Mouse (Mus musculus) midbrain, embryonic 11.5 days (tissue): Measurements from ENCODE around the gene Pcdh7. TPM values are rescaled to one million over a fixed set of nuclear protein-coding genes. Genes with fewer than 3 reads are reported as not detected.

Experiments used
- ATAC-seq: fragments of 200-750 bp; cut with Nextera tagmentation; 2 replicates; pipeline ENCODE4 v1.8.0; 2017; ENCODE audit warnings: moderate TSS enrichment, moderate library complexity; ENCODE audit not compliant: low FRiP score
- DNase-seq: peaks from one replicate; pipeline ENCODE4 v3.0.0; 2015; ENCODE audit warnings: low spot score; ENCODE audit errors: missing footprints
- H3K27ac ChIP-seq: fragments of 300-500 bp; sonication (generic); 2 replicates; pipeline ENCODE4 v1.5.1; 2014; ENCODE audit warnings: low read depth, low read length
- H3K27me3 ChIP-seq: fragments of 300-500 bp; sonication (generic); 2 replicates; pipeline ENCODE4 v1.6.1; 2014; ENCODE audit warnings: mild to moderate bottlenecking, low read length, moderate library complexity, mixed read lengths; ENCODE audit not compliant: control insufficient read depth, insufficient read depth
- H3K36me3 ChIP-seq: fragments of 300-500 bp; sonication (generic); 2 replicates; pipeline ENCODE4 v1.6.1; 2014; ENCODE audit warnings: mild to moderate bottlenecking, low read length, moderate library complexity, mixed read lengths; ENCODE audit not compliant: control insufficient read depth, insufficient read depth
- H3K4me1 ChIP-seq: fragments of 300-500 bp; sonication (generic); 2 replicates; pipeline ENCODE4 v1.6.1; 2014; ENCODE audit warnings: low read length; ENCODE audit not compliant: control insufficient read depth, insufficient read depth
- H3K4me2 ChIP-seq: fragments of 300-500 bp; sonication (generic); 2 replicates; pipeline ENCODE4 v1.6.1; 2014; ENCODE audit warnings: mild to moderate bottlenecking, moderate library complexity
- H3K4me3 ChIP-seq: fragments of 300-500 bp; sonication (generic); 2 replicates; pipeline ENCODE4 v1.5.1; 2014; ENCODE audit warnings: low read depth, low read length
- H3K9ac ChIP-seq: fragments of 300-500 bp; sonication (generic); 2 replicates; pipeline ENCODE4 v1.6.1; 2014; ENCODE audit warnings: low read length
- H3K9me3 ChIP-seq: fragments of 300-500 bp; sonication (generic); 2 replicates; pipeline ENCODE4 v1.6.1; 2016; ENCODE audit warnings: low read length; ENCODE audit not compliant: control insufficient read depth
- WGBS: fragments of 180-500 bp; shearing (Covaris S2); extraction: QIAGEN DNeasy Blood & Tissue Kit; methylation state at CpG from one replicate; pipeline ENCODE4 v1.1.7; 2014; 5-methylcytosine and 5-hydroxymethylcytosine counted together
- polyA plus RNA-seq: library from polyadenylated mRNA; unstranded; fragments of >200 nt; fragmentation: Nextera tagmentation; extraction: Ambion mirVana; gene quantifications from 2 replicates; pipeline ENCODE4 v1.2.1, GENCODE M21; 2014

The Pcdh7 gene
- polyA plus RNA-seq, 1 experiment from 2014 or later, result 6.8 TPM

DNA sequence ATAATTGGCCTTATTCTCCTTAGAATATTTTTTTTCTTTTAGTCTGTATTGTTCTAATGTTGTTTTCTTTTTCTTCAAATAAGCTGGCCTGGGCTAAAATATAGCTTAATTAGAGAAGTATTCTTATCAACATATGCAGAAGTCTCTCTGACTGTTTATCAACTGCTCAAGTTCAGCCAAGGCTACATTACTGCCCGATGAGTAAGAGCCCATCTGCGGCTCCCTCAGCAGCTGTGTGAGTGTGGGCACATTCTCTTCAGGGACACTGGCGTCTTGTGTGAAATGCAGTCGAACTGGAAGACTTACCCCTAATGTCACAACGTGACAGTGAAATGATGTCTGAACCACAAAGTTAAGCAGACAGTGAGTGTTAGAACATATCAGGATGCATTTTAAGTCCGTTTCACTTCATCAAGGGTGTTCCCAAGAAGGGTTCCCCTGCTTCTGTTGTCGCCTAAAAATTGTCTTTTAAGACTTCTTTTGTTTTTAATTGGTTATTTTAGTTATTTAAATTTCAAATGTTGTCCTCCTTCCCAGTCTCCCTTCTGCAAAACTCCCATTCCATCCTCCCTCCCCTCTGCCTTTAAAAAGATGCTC is 181.3 kb downstream of the Pcdh7 start:
- Histone ChIP-seq H3K9me3 (no peaks in the 10 kb centered on the region), H3K4me3 (no peak overlapping the region), H3K4me2 (no peak overlapping the region), H3K4me1 (no peaks in the 10 kb centered on the region), H3K36me3 (no peaks in the 10 kb centered on the region), H3K27ac (no peak overlapping the region), H3K9ac (no peak overlapping the region), H3K27me3 (no peaks in the 10 kb centered on the region)
- DNase-seq (no peak), ATAC-seq (no peak)
- 78% methylated on average over 7 of the region's 7 CpGs for WGBS

DNA sequence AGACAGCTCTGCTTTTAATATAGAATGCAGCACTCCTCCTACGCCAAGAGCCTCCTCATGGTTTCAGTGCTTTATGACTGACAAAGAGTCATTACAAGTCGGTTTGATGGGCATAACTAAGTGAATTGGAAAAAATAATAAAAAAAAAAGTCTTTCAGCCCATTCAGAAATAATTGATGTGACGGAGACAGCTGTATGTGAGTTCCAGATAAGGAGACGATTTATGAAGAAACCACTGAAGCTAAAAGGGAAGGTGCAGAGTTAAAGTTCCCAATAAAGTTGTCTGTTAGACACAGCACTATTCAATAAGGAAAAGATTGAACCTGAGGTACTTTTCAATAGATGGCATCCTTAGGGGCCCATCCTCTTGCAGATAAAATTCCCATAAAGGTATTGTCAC is 189.5 kb downstream of the Pcdh7 start:
- Histone ChIP-seq H3K9me3 (no peaks in the 10 kb centered on the region), H3K27ac (no peak overlapping the region), H3K9ac (no peak overlapping the region), H3K4me2 (no peak overlapping the region), H3K4me1 (no peaks in the 10 kb centered on the region), H3K4me3 (no peak overlapping the region), H3K27me3 (no peaks in the 10 kb centered on the region), H3K36me3 (no peaks in the 10 kb centered on the region)
- no peak for ATAC-seq
- 78% methylated on average over 4 of the region's 4 CpGs for whole genome bisulfite sequencing
- DNase-seq, result no peak

DNA sequence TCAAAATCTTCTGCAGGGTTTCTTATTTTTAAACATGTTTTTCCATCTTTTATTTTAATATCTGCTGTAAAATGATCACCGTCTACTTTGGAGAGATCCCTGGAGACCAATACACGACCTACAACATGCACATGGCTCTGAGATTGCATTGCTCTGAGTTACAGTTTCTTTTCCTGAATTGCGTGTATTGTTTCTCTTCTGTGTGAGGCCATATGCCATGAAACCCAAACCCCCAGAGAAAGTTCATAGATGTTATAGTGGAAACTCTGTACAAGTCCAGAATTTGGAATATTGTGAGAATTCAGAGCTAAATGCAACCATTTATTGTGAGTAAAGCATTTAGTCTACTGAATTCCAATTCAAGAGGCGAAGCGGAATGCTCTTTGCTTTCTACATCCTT is 203.4 kb downstream of the Pcdh7 start:
- no peaks in the 10 kb centered on the region for H3K4me1 ChIP-seq
- H3K27me3 ChIP-seq, result no peaks in the 10 kb centered on the region
- H3K9me3 ChIP-seq, result no peaks in the 10 kb centered on the region
- WGBS, result 90% methylated on average over 5 of the region's 5 CpGs
- no peak overlapping the region for H3K9ac ChIP-seq
- no peak overlapping the region for H3K27ac ChIP-seq
- no peak overlapping the region for H3K4me3 ChIP-seq
- ATAC-seq (no peak), DNase-seq (no peak)
- H3K36me3 ChIP-seq, result no peaks in the 10 kb centered on the region
- no peak overlapping the region for H3K4me2 ChIP-seq

DNA sequence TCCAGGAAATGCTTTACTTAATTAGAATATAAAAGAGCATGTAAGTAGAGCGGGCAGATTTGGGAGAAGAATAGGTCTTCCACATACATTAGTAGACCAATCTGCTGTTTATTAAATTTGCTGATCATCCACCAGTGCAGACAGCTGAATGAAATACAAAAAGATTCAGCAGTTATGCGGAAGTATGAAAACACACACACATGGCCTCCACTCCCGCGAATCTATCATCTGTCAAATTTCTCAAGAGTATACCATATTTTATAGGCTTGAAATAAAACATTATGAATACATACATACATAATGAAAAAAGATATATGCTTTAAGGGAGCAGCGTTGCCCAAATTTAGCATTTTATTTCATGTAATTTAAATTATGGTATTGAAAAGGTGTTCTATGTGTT is 213.6 kb downstream of the Pcdh7 start:
- Histone ChIP-seq H3K9me3 (no peaks in the 10 kb centered on the region), H3K27ac (no peak overlapping the region), H3K4me2 (no peak overlapping the region), H3K27me3 (no peaks in the 10 kb centered on the region), H3K4me1 (no peaks in the 10 kb centered on the region), H3K9ac (no peak overlapping the region), H3K36me3 (no peaks in the 10 kb centered on the region), H3K4me3 (no peak overlapping the region)
- 94% methylated on average over 5 of the region's 5 CpGs for WGBS
- ATAC-seq, result no peak
- DNase-seq, result no peak

DNA sequence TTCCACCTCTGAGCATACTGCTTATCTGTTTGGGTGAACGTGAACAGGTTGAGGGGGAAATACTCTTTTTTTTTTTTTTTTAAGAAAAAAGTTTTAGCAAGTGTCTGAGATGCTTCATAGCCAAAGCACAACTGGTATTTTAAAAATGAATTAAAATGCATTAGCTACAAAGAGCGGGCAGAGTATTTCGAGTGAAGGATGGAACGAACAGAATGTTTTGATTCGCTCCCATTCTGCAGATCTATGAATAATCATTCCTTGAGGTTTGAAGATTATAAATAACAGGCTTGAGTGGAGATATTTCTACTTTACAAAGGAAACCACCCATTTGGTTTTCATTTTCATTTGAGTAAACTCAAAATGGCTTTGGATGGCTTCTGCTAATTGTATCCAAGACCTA is 214.0 kb downstream of the Pcdh7 start:
- Histone ChIP-seq H3K9me3 (no peaks in the 10 kb centered on the region), H3K27me3 (no peaks in the 10 kb centered on the region), H3K4me1 (no peaks in the 10 kb centered on the region), H3K36me3 (no peaks in the 10 kb centered on the region), H3K4me2 (no peak overlapping the region), H3K27ac (no peak overlapping the region), H3K4me3 (no peak overlapping the region), H3K9ac (no peak overlapping the region)
- ATAC-seq (no peak), DNase-seq (no peak)
- WGBS, result 88% methylated on average over 5 of the region's 5 CpGs

DNA sequence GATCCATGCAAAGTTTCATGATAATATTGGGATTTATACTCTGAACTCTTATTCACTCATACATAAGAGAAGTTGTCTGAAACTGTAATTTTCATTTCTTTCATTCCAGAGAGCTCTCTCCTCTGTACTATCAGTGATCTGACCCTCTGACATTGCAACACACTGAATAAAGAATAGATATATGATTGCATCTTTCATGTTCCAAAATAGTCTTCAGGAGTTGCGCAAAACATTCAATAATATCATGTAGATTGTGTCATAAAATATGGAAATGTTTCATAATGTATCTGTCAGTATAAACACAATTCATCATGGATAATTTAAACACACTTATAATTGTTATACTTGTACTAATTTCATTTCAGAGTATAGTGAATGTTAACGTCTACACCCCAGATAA is 216.9 kb downstream of the Pcdh7 start:
- Histone ChIP-seq H3K9me3 (no peaks in the 10 kb centered on the region), H3K27ac (no peak overlapping the region), H3K4me1 (no peaks in the 10 kb centered on the region), H3K4me3 (no peak overlapping the region), H3K36me3 (no peaks in the 10 kb centered on the region), H3K9ac (no peak overlapping the region), H3K4me2 (no peak overlapping the region), H3K27me3 (no peaks in the 10 kb centered on the region)
- 83% methylated on average over 2 of the region's 2 CpGs for WGBS
- DNase-seq (no peak), ATAC-seq (no peak)

DNA sequence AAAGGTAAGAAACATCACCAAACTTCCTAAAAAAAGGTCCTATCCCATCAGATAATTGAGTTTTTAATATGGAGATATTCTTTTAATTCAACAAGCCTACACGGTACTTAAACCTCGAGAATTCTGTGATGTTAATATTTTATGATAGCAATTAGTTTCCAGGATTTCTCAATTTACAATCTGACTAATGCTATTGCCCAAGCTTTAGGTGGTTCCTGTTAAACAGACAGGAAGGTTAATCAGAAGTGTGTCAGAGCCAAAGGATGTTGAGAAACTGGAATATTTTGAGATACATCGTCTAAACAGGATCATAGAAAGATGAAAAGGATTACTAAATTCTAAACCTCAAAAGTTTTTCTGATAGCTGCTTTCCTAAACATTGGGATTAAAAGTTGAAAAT is 222.7 kb downstream of the Pcdh7 start:
- Histone ChIP-seq H3K9ac (no peak overlapping the region), H3K27ac (no peak overlapping the region), H3K36me3 (no peaks in the 10 kb centered on the region), H3K4me2 (no peak overlapping the region), H3K27me3 (no peaks in the 10 kb centered on the region), H3K9me3 (no peaks in the 10 kb centered on the region), H3K4me1 (no peaks in the 10 kb centered on the region), H3K4me3 (no peak overlapping the region)
- DNase-seq (no peak), ATAC-seq (no peak)
- WGBS, result 89% methylated on average over 3 of the region's 3 CpGs

DNA sequence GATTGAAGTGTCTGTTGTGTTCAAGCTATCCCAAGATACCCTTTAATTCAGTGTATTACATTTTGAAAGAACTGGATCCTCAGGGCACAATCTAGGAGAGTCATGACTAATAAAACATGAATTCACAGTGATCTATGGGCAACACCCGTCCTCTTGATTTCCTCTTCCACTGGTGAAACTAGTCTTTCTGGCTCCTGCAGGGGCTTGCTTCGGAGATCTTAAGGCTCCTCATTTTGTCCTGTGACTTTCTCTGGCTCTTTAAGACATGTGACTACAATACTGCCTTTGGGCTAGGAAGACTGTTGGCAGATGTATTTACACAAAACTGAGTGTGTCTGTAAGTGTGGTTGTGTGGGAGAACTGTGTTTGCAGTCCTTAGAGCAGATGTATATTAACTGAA is 225.4 kb downstream of the Pcdh7 start:
- Histone ChIP-seq H3K9me3 (no peaks in the 10 kb centered on the region), H3K36me3 (no peaks in the 10 kb centered on the region), H3K4me3 (no peak overlapping the region), H3K9ac (no peak overlapping the region), H3K27ac (no peak overlapping the region), H3K4me2 (no peak overlapping the region), H3K4me1 (no peaks in the 10 kb centered on the region), H3K27me3 (no peaks in the 10 kb centered on the region)
- ATAC-seq (no peak), DNase-seq (no peak)
- 82% methylated on average over 2 of the region's 2 CpGs for WGBS

DNA sequence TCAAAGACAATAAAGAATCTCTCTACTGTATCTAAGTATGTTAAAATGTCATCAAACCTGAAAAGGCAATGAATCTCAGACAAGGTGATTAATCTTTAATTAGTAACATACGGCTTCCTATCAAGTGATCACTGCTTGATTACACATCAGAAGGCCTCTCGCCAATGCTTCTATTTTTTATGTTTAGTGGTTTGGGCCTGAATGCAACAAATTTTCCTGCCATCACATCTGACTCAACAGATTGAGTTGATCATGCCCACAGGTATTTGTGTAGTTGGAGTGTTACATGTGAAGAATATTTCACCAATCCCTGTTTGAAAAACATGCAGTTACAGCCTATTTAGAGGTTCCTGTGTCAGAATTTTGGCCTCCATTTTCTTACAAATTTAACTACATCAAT is 225.8 kb downstream of the Pcdh7 start:
- Histone ChIP-seq H3K36me3 (no peaks in the 10 kb centered on the region), H3K27ac (no peak overlapping the region), H3K4me2 (no peak overlapping the region), H3K9ac (no peak overlapping the region), H3K4me1 (no peaks in the 10 kb centered on the region), H3K27me3 (no peaks in the 10 kb centered on the region), H3K9me3 (no peaks in the 10 kb centered on the region), H3K4me3 (no peak overlapping the region)
- DNase-seq (no peak), ATAC-seq (no peak)
- 92% methylated on average over 2 of the region's 2 CpGs for WGBS

DNA sequence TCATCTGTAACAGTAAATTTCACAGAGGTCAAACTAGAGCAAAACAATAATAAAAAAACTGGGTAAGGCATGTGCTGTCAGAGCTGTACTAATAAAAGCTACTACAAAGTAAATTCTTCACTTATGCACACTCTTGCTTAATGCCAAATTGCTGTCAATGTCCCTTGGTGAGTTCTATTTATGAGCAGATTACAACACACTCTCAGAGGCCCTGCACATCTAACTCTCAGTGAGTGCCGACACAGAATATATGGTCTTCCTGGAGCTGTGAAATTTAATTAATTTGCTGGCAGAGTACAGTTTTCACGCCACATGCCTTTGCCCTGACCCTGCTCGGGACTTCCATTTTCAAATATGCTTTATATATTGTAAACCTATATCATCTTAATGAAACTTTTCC is 227.7 kb downstream of the Pcdh7 start:
- no peaks in the 10 kb centered on the region for H3K9me3 ChIP-seq
- H3K9ac ChIP-seq, result no peak overlapping the region
- no peak for DNase-seq
- 78% methylated on average over 3 of the region's 3 CpGs for WGBS
- H3K4me1 ChIP-seq, result no peaks in the 10 kb centered on the region
- H3K4me3 ChIP-seq, result no peak overlapping the region
- ATAC-seq, result no peak
- H3K27me3 ChIP-seq, result no peaks in the 10 kb centered on the region
- no peaks in the 10 kb centered on the region for H3K36me3 ChIP-seq
- H3K4me2 ChIP-seq, result no peak overlapping the region
- H3K27ac ChIP-seq, result no peak overlapping the region
